ENCODE assay signal across 1 mouse cellular context in the genomic region with DNA sequence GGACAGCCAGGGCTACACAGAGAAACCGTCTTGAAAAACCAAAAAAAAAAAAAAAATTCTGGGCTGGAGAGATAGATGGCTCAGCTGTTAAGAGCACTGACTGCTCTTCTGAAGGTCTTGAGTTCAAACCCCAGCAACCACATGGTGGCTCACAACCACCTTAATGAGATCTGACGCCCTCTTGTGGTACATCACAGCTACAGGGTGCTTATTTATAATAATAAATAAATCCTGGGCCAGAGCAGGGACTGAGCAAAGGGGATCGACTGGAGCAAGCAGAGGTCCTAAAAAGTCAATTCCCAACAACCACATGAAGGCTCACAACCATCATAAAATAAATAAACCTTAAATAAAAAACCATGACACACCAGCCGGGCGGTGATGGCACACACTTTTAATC.
TF ChIP-seq lines count a peak whose summit lies in the region.

No protein-coding gene starts in this region.

TF ChIP-seq in MEL, 35 proteins besides CTCF, POLR2A, EP300 and RAD21 (continued from another document):
- TF ChIP-seq POLR2AphosphoS5 (IDR thresholded peaks at IDR 0.05; ENCODE audit: borderline replicate concordance, low read depth, low read length) = no peak
